Mouse (Mus musculus) brain, embryonic 14.5 days (tissue): ENCODE results near the gene Nphs1.
A peak's percentile ranks its signal among the peaks of the same experiment; 100 is the strongest.

Source experiments
- CTCF ChIP-seq: fragments of 200-500 bp; IDR thresholded peaks from 2 replicates; pipeline ENCODE4 v1.5.1; 2012; ENCODE audit warnings: inconsistent platforms, mild to moderate bottlenecking, moderate library complexity, borderline replicate concordance; ENCODE audit not compliant: insufficient read depth, insufficient read length; ENCODE audit errors: extremely low read depth
- POLR2A ChIP-seq: fragments of 200-500 bp; IDR thresholded peaks from 2 replicates; pipeline ENCODE4 v1.6.1; 2012; ENCODE audit warnings: mild to moderate bottlenecking, inconsistent platforms, borderline replicate concordance; ENCODE audit not compliant: poor library complexity, insufficient read depth, insufficient read length, severe bottlenecking; ENCODE audit errors: extremely low read depth

DNA sequence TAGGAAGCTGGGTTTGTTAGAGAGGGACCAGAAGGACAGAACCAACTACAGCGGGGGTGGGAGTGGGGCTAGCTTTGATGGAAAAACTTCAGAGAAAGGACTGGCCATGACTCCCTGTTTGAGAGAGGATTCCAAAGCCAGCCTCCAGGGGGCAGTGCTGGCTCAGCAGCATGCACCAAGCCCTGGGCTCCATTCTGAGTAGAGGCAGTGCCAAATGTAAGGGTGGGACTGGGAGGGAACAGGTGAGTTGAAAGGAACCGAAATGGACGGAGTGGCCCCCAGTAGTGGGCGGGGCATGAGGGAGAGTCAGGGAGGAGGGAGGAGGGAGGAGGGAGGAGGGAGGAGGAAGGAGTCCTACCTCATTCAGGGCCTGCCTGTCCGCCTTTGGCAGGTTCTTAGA, 17.4 kb upstream of the Nphs1 start:
- peak; percentile 92 for TF ChIP-seq CTCF
- no peak for TF ChIP-seq POLR2A
